Mouse (Mus musculus) embryonic facial prominence, embryonic 10.5 days (tissue): ENCODE data around the gene Naa80. TPM values are rescaled to one million over a fixed set of nuclear protein-coding genes. Genes with fewer than 3 reads are reported as not detected.

ENCODE experiments used
- DNase-seq: peaks from one replicate; pipeline ENCODE4 v3.0.0-alpha.2; 2017; ENCODE audit warnings: low spot score
- H3K27ac ChIP-seq: fragments of 300-500 bp; sonication (generic); replicated peaks from 2 replicates; pipeline ENCODE4 v1.5.1; 2016; ENCODE audit warnings: mild to moderate bottlenecking
- H3K27me3 ChIP-seq: fragments of 300-500 bp; sonication (generic); replicated peaks from 2 replicates; pipeline ENCODE4 v1.6.1; 2016; ENCODE audit warnings: low read depth, mild to moderate bottlenecking; ENCODE audit not compliant: poor library complexity, severe bottlenecking
- H3K36me3 ChIP-seq: fragments of 300-500 bp; sonication (generic); replicated peaks from 2 replicates; pipeline ENCODE4 v1.6.1; 2016; ENCODE audit warnings: mild to moderate bottlenecking, moderate library complexity
- H3K4me1 ChIP-seq: fragments of 300-500 bp; sonication (generic); 2 replicates; pipeline ENCODE4 v1.6.1; 2016
- H3K4me3 ChIP-seq: fragments of 300-500 bp; sonication (generic); 2 replicates; pipeline ENCODE4 v1.5.1; 2016; ENCODE audit warnings: mild to moderate bottlenecking, moderate library complexity
- H3K9me3 ChIP-seq: fragments of 300-500 bp; sonication (generic); 2 replicates; pipeline ENCODE4 v1.6.1; 2016; ENCODE audit warnings: mild to moderate bottlenecking
- WGBS: fragments of 180-500 bp; shearing (Covaris S2); methylation state at CpG from one replicate; pipeline ENCODE4 v1.1.7; 2016; 5-methylcytosine and 5-hydroxymethylcytosine counted together
- polyA plus RNA-seq: library from polyadenylated mRNA; unstranded; fragments of >200 nt; fragmentation: Nextera tagmentation; extraction: Ambion mirVana; gene quantifications from 2 replicates; pipeline ENCODE4 v1.2.1, GENCODE M21; 2016

The Naa80 gene
- polyA plus RNA-seq, 1 experiment from 2014 or later, result 18.9 TPM

- Histone ChIP-seq H3K27ac (peak within 1 kb of the TSS; percentile 93), H3K4me3 (peak within 1 kb of the TSS; percentile 77), H3K9me3 (no peaks in the 10 kb centered on the region), H3K4me1 (peaks cover 70% of the 10 kb centered on the region), H3K36me3 (peaks cover 28% of the 10 kb centered on the region), H3K27me3 (no peaks in the 10 kb centered on the region)
- under 1% methylated on average over 32 of the region's 32 CpGs for WGBS
- DNase-seq, result peak; percentile 86
Measured at GRCm38 (mm10) chr9:107580501-107581317, 2.0 kb downstream of the Naa80 start, which contains the start of gene Hyal3. Gene Hyal3 (plus strand): TSS chr9:107580818.

- Histone ChIP-seq H3K36me3 (peaks cover 28% of the 10 kb centered on the region), H3K27me3 (no peaks in the 10 kb centered on the region), H3K27ac (peak overlapping the region; percentile 93), H3K4me1 (peaks cover 62% of the 10 kb centered on the region), H3K4me3 (peak overlapping the region; percentile 77), H3K9me3 (no peaks in the 10 kb centered on the region)
- DNase-seq, result no peak
- whole genome bisulfite sequencing, result 74% methylated on average over 4 of the region's 4 CpGs
Measured at GRCm38 (mm10) chr9:107581584-107581983, 2.9 kb downstream of the Naa80 start.

- Histone ChIP-seq H3K4me1 (peaks cover 57% of the 10 kb centered on the region), H3K27ac (no peak overlapping the region), H3K27me3 (no peaks in the 10 kb centered on the region), H3K4me3 (peak overlapping the region; percentile 77; the same call in 1 of the 2 replicates), H3K36me3 (peaks cover 28% of the 10 kb centered on the region), H3K9me3 (no peaks in the 10 kb centered on the region)
- no peak for DNase-seq
- whole genome bisulfite sequencing, result 90% methylated on average over 7 of the region's 7 CpGs
Measured at GRCm38 (mm10) chr9:107582509-107583062, 3.9 kb downstream of the Naa80 start.

GRCm38 (mm10) chr9:107583174-107583573 is 4.5 kb downstream of the Naa80 start:
- Histone ChIP-seq H3K27me3 (no peaks in the 10 kb centered on the region), H3K4me3 (no peak overlapping the region), H3K36me3 (peaks cover 28% of the 10 kb centered on the region), H3K9me3 (no peaks in the 10 kb centered on the region), H3K27ac (no peak overlapping the region), H3K4me1 (peaks cover 55% of the 10 kb centered on the region)
- DNase-seq, result no peak
- WGBS, result 93% methylated on average over 14 of the region's 14 CpGs

GRCm38 (mm10) chr9:107586504-107586903 is 7.8 kb downstream of the Naa80 start:
- peaks cover 35% of the 10 kb centered on the region for H3K4me1 ChIP-seq
- peaks cover 47% of the 10 kb centered on the region for H3K36me3 ChIP-seq
- H3K27ac ChIP-seq, result no peak overlapping the region; the same call in 1 of the 2 replicates
- peak overlapping the region; percentile 26 for H3K4me3 ChIP-seq
- 93% methylated on average over 5 of the region's 5 CpGs for WGBS
- no peaks in the 10 kb centered on the region for H3K27me3 ChIP-seq
- no peak for DNase-seq
- no peaks in the 10 kb centered on the region for H3K9me3 ChIP-seq

- Histone ChIP-seq H3K9me3 (no peaks in the 10 kb centered on the region), H3K27me3 (no peaks in the 10 kb centered on the region), H3K27ac (peak within 1 kb of the TSS; percentile 84), H3K4me3 (peak within 1 kb of the TSS; percentile 80), H3K4me1 (peaks cover 28% of the 10 kb centered on the region), H3K36me3 (peaks cover 54% of the 10 kb centered on the region)
- peak; percentile 95 for DNase-seq
- WGBS, result 14% methylated on average over 46 of the region's 46 CpGs
Measured at GRCm38 (mm10) chr9:107586974-107587832, 8.5 kb downstream of the Naa80 start, which contains the start of gene Ifrd2. Gene Ifrd2 (plus strand): TSS chr9:107587642.

- Histone ChIP-seq H3K4me1 (peaks cover 21% of the 10 kb centered on the region), H3K4me3 (peak overlapping the region; percentile 80), H3K9me3 (no peaks in the 10 kb centered on the region), H3K27ac (peak overlapping the region; percentile 84), H3K36me3 (peaks cover 55% of the 10 kb centered on the region), H3K27me3 (no peaks in the 10 kb centered on the region)
- DNase-seq, result no peak
- 6% methylated on average over 33 of the region's 33 CpGs for WGBS
Measured at GRCm38 (mm10) chr9:107587833-107588639, 9.3 kb downstream of the Naa80 start.

GRCm38 (mm10) chr9:107590058-107590772 is 11.5 kb downstream of the Naa80 start:
- WGBS, result 93% methylated on average over 25 of the region's 25 CpGs
- 0 out of 2 replicates have a peak overlapping the region, but pooled peaks have one; percentile 8 for H3K4me3 ChIP-seq
- DNase-seq, result no peak
- H3K27me3 ChIP-seq, result no peaks in the 10 kb centered on the region
- no peak overlapping the region for H3K27ac ChIP-seq
- H3K9me3 ChIP-seq, result no peaks in the 10 kb centered on the region
- H3K4me1 ChIP-seq, result peaks cover 21% of the 10 kb centered on the region
- H3K36me3 ChIP-seq, result peaks cover 63% of the 10 kb centered on the region

GRCm38 (mm10) chr9:107590773-107591060 is 12.0 kb downstream of the Naa80 start:
- Histone ChIP-seq H3K4me3 (no peak overlapping the region; the same call in 1 of the 2 replicates), H3K36me3 (peaks cover 62% of the 10 kb centered on the region), H3K9me3 (no peaks in the 10 kb centered on the region), H3K4me1 (peaks cover 21% of the 10 kb centered on the region), H3K27me3 (no peaks in the 10 kb centered on the region), H3K27ac (no peak overlapping the region)
- no peak for DNase-seq
- 94% methylated on average over 6 of the region's 6 CpGs for WGBS

- WGBS, result 84% methylated on average over 11 of the region's 11 CpGs
- Histone ChIP-seq H3K4me1 (peaks cover 11% of the 10 kb centered on the region), H3K36me3 (peaks cover 62% of the 10 kb centered on the region)
Measured at GRCm38 (mm10) chr9:107593101-107593976, 14.7 kb downstream of the Naa80 start.

More at GRCm38 (mm10) chr9:107593101-107593976, 14.7 kb downstream of the Naa80 start:
- DNase-seq, result no peak
- H3K27ac ChIP-seq, result no peak overlapping the region
- H3K27me3 ChIP-seq, result no peaks in the 10 kb centered on the region
- H3K9me3 ChIP-seq, result no peaks in the 10 kb centered on the region
- H3K4me3 ChIP-seq, result no peak overlapping the region
